Mouse (Mus musculus) embryonic facial prominence, embryonic 11.5 days (tissue): ENCODE results near the gene Jazf1. TPM values are rescaled to one million over a fixed set of nuclear protein-coding genes. Genes with fewer than 3 reads are reported as not detected.
A peak's percentile ranks its signal among the peaks of the same experiment; 100 is the strongest.

Experiments used
- ATAC-seq: fragments of 200-750 bp; cut with Nextera tagmentation; replicated peaks from 2 replicates; pipeline ENCODE4 v1.8.0; 2017; ENCODE audit warnings: low read depth; ENCODE audit not compliant: insufficient number of reproducible peaks, low FRiP score, low TSS enrichment
- DNase-seq: peaks from one replicate; pipeline ENCODE4 v3.0.0-alpha.2; 2015; ENCODE audit warnings: low spot score
- H3K27ac ChIP-seq: fragments of 300-500 bp; sonication (generic); replicated peaks from 2 replicates; pipeline ENCODE4 v1.5.1; 2014; ENCODE audit warnings: mild to moderate bottlenecking, low read depth, low read length, control low read depth
- H3K27me3 ChIP-seq: fragments of 300-500 bp; sonication (generic); 2 replicates; pipeline ENCODE4 v1.6.1; 2014; ENCODE audit warnings: mild to moderate bottlenecking, low read length, moderate library complexity, mixed read lengths; ENCODE audit not compliant: control insufficient read depth, insufficient read depth
- H3K36me3 ChIP-seq: fragments of 300-500 bp; sonication (generic); replicated peaks from 2 replicates; pipeline ENCODE4 v1.6.1; 2014; ENCODE audit warnings: low read depth, mild to moderate bottlenecking, low read length, moderate library complexity, mixed read lengths; ENCODE audit not compliant: control insufficient read depth, insufficient read depth
- H3K4me1 ChIP-seq: fragments of 300-500 bp; sonication (generic); 2 replicates; pipeline ENCODE4 v1.6.1; 2014; ENCODE audit warnings: low read length, mixed read lengths; ENCODE audit not compliant: control insufficient read depth, insufficient read depth
- H3K4me2 ChIP-seq: fragments of 300-500 bp; sonication (generic); 2 replicates; pipeline ENCODE4 v1.6.1; 2014; ENCODE audit warnings: low read depth, mild to moderate bottlenecking, control low read depth, low read length, moderate library complexity
- H3K4me3 ChIP-seq: fragments of 300-500 bp; sonication (generic); 2 replicates; pipeline ENCODE4 v1.5.1; 2014; ENCODE audit warnings: low read depth, low read length, control low read depth
- H3K9ac ChIP-seq: fragments of 300-500 bp; sonication (generic); replicated peaks from 2 replicates; pipeline ENCODE4 v1.6.1; 2014; ENCODE audit warnings: mild to moderate bottlenecking, control low read depth, low read length
- H3K9me3 ChIP-seq: fragments of 300-500 bp; sonication (generic); replicated peaks from 2 replicates; pipeline ENCODE4 v1.6.1; 2016; ENCODE audit warnings: mild to moderate bottlenecking, low read length, inconsistent platforms, mixed read lengths; ENCODE audit not compliant: control insufficient read depth
- WGBS: fragments of 180-500 bp; shearing (Covaris S2); extraction: QIAGEN DNeasy Blood & Tissue Kit; methylation state at CpG from one replicate; pipeline ENCODE4 v1.1.7; 2014; 5-methylcytosine and 5-hydroxymethylcytosine counted together
- polyA plus RNA-seq: library from polyadenylated mRNA; unstranded; fragments of >200 nt; fragmentation: Nextera tagmentation; extraction: Ambion mirVana; gene quantifications from 2 replicates; pipeline ENCODE4 v1.2.1, GENCODE M21; 2014

Gene Jazf1
- polyA plus RNA-seq, 1 experiment from 2014 or later: 5.0 TPM

GRCm38 (mm10) chr6:52957730-52958129 is 110.7 kb downstream of the Jazf1 start:
- H3K36me3 ChIP-seq: no peaks in the 10 kb centered on the region
- no peak overlapping the region for H3K27ac ChIP-seq
- no peaks in the 10 kb centered on the region for H3K27me3 ChIP-seq
- no peaks in the 10 kb centered on the region for H3K4me1 ChIP-seq
- WGBS: 5% methylated on average over 4 of the region's 4 CpGs
- no peak for ATAC-seq
- no peaks in the 10 kb centered on the region for H3K9me3 ChIP-seq
- H3K4me2 ChIP-seq: no peak overlapping the region
- no peak overlapping the region; the same call in 1 of the 2 replicates for H3K9ac ChIP-seq
- H3K4me3 ChIP-seq: no peak overlapping the region
- peak; percentile 81 for DNase-seq

- Histone ChIP-seq H3K4me1 (no peaks in the 10 kb centered on the region), H3K9me3 (no peaks in the 10 kb centered on the region), H3K27me3 (no peaks in the 10 kb centered on the region), H3K36me3 (no peaks in the 10 kb centered on the region), H3K4me3 (no peak overlapping the region), H3K27ac (no peak overlapping the region), H3K4me2 (no peak overlapping the region), H3K9ac (no peak overlapping the region)
- ATAC-seq: no peak
- DNase-seq: no peak
- 77% methylated on average over 2 of the region's 2 CpGs for WGBS
These were observed 112.3 kb downstream of the Jazf1 start for GRCm38 (mm10) chr6:52956131-52956530.

- no peaks in the 10 kb centered on the region for H3K4me1 ChIP-seq
- no peak overlapping the region for H3K9ac ChIP-seq
- no peak overlapping the region for H3K4me3 ChIP-seq
- 78% methylated on average over 2 of the region's 2 CpGs for WGBS
- DNase-seq (no peak), ATAC-seq (no peak)
- H3K4me2 ChIP-seq: no peak overlapping the region
- H3K36me3 ChIP-seq: no peaks in the 10 kb centered on the region
- no peaks in the 10 kb centered on the region for H3K27me3 ChIP-seq
- no peak overlapping the region for H3K27ac ChIP-seq
- H3K9me3 ChIP-seq: no peaks in the 10 kb centered on the region
These were observed 113.1 kb downstream of the Jazf1 start for GRCm38 (mm10) chr6:52955304-52955703.

GRCm38 (mm10) chr6:52954861-52955260 is 113.6 kb downstream of the Jazf1 start:
- no peak for DNase-seq
- no peaks in the 10 kb centered on the region for H3K9me3 ChIP-seq
- WGBS: 92% methylated on average over 3 of the region's 3 CpGs
- ATAC-seq: no peak
- no peaks in the 10 kb centered on the region for H3K4me1 ChIP-seq
- H3K4me3 ChIP-seq: no peak overlapping the region
- H3K4me2 ChIP-seq: no peak overlapping the region
- no peak overlapping the region for H3K27ac ChIP-seq
- no peak overlapping the region for H3K9ac ChIP-seq
- H3K36me3 ChIP-seq: no peaks in the 10 kb centered on the region
- H3K27me3 ChIP-seq: no peaks in the 10 kb centered on the region

GRCm38 (mm10) chr6:52954441-52954840 is 114.0 kb downstream of the Jazf1 start:
- Histone ChIP-seq H3K4me3 (no peak overlapping the region), H3K27me3 (no peaks in the 10 kb centered on the region), H3K9me3 (no peaks in the 10 kb centered on the region), H3K9ac (no peak overlapping the region), H3K4me1 (no peaks in the 10 kb centered on the region), H3K36me3 (no peaks in the 10 kb centered on the region), H3K4me2 (no peak overlapping the region), H3K27ac (no peak overlapping the region)
- 78% methylated on average over 9 of the region's 9 CpGs for WGBS
- DNase-seq (no peak), ATAC-seq (no peak)

GRCm38 (mm10) chr6:52952526-52952900 is 115.9 kb downstream of the Jazf1 start:
- no peaks in the 10 kb centered on the region for H3K9me3 ChIP-seq
- H3K36me3 ChIP-seq: no peaks in the 10 kb centered on the region
- no peak overlapping the region for H3K9ac ChIP-seq
- 66% methylated on average over 8 of the region's 8 CpGs for WGBS
- no peak for DNase-seq
- ATAC-seq: no peak
- H3K4me2 ChIP-seq: no peak overlapping the region
- no peak overlapping the region for H3K27ac ChIP-seq
- no peak overlapping the region for H3K4me3 ChIP-seq
- no peaks in the 10 kb centered on the region for H3K4me1 ChIP-seq
- no peaks in the 10 kb centered on the region for H3K27me3 ChIP-seq

GRCm38 (mm10) chr6:52951871-52952525 is 116.4 kb downstream of the Jazf1 start:
- WGBS: 69% methylated on average over 7 of the region's 7 CpGs
- no peak overlapping the region for H3K9ac ChIP-seq

GRCm38 (mm10) chr6:52950371-52950770 is 118.1 kb downstream of the Jazf1 start:
- H3K27me3 ChIP-seq: no peaks in the 10 kb centered on the region
- 72% methylated on average over 5 of the region's 5 CpGs for WGBS
- no peak overlapping the region for H3K4me3 ChIP-seq
- H3K9me3 ChIP-seq: no peaks in the 10 kb centered on the region
- H3K4me1 ChIP-seq: no peaks in the 10 kb centered on the region
- no peak overlapping the region for H3K27ac ChIP-seq
- H3K4me2 ChIP-seq: no peak overlapping the region
- H3K9ac ChIP-seq: no peak overlapping the region
- no peaks in the 10 kb centered on the region for H3K36me3 ChIP-seq
- ATAC-seq: no peak
- no peak for DNase-seq

More at GRCm38 (mm10) chr6:52951871-52952525, 116.4 kb downstream of the Jazf1 start:
- DNase-seq (no peak), ATAC-seq (no peak)
- H3K4me1 ChIP-seq: no peaks in the 10 kb centered on the region
- no peaks in the 10 kb centered on the region for H3K27me3 ChIP-seq
- no peak overlapping the region for H3K4me3 ChIP-seq
- no peak overlapping the region for H3K27ac ChIP-seq
- H3K9me3 ChIP-seq: no peaks in the 10 kb centered on the region
- H3K36me3 ChIP-seq: no peaks in the 10 kb centered on the region
- no peak overlapping the region for H3K4me2 ChIP-seq
